Mouse (Mus musculus) heart, embryonic 13.5 days (tissue): ENCODE measurements around the gene Fbxo36. TPM values are rescaled to one million over a fixed set of nuclear protein-coding genes. Genes with fewer than 3 reads are reported as not detected.

Experiments used
- ATAC-seq: fragments of 200-750 bp; cut with Nextera tagmentation; 2 replicates; pipeline ENCODE4 v1.8.0; 2017; ENCODE audit warnings: moderate TSS enrichment; ENCODE audit not compliant: insufficient number of reproducible peaks, low FRiP score, low TSS enrichment; ENCODE audit errors: extremely low read depth
- H3K27ac ChIP-seq: fragments of 300-500 bp; sonication (generic); replicated peaks from 2 replicates; pipeline ENCODE4 v1.5.1; 2015; ENCODE audit warnings: moderate library complexity, mild to moderate bottlenecking, inconsistent platforms
- H3K27me3 ChIP-seq: fragments of 300-500 bp; sonication (generic); replicated peaks from 2 replicates; pipeline ENCODE4 v1.6.1; 2015; ENCODE audit warnings: mild to moderate bottlenecking, inconsistent platforms
- H3K36me3 ChIP-seq: fragments of 300-500 bp; sonication (generic); 2 replicates; pipeline ENCODE4 v1.6.1; 2015; ENCODE audit warnings: mild to moderate bottlenecking, inconsistent platforms
- H3K4me1 ChIP-seq: fragments of 300-500 bp; sonication (generic); 2 replicates; pipeline ENCODE4 v1.6.1; 2015; ENCODE audit warnings: inconsistent platforms
- H3K4me2 ChIP-seq: fragments of 300-500 bp; sonication (generic); 2 replicates; pipeline ENCODE4 v1.6.1; 2015; ENCODE audit warnings: inconsistent platforms, mild to moderate bottlenecking, moderate library complexity
- H3K4me3 ChIP-seq: fragments of 300-500 bp; sonication (generic); 2 replicates; pipeline ENCODE4 v1.5.1; 2015; ENCODE audit warnings: moderate library complexity, mild to moderate bottlenecking, inconsistent platforms
- H3K9ac ChIP-seq: fragments of 300-500 bp; sonication (generic); 2 replicates; pipeline ENCODE4 v1.6.1; 2015; ENCODE audit warnings: inconsistent platforms, mild to moderate bottlenecking, moderate library complexity
- H3K9me3 ChIP-seq: fragments of 300-500 bp; sonication (generic); 2 replicates; pipeline ENCODE4 v1.6.1; 2016; ENCODE audit warnings: inconsistent platforms
- WGBS: fragments of 180-500 bp; shearing (Covaris S2); methylation state at CpG from one replicate; pipeline ENCODE4 v1.1.7; 2015; ENCODE audit warnings: mixed read lengths; 5-methylcytosine and 5-hydroxymethylcytosine counted together
- polyA plus RNA-seq: library from polyadenylated mRNA; unstranded; fragments of >200 nt; fragmentation: Nextera tagmentation; extraction: Ambion mirVana; gene quantifications from 2 replicates; pipeline ENCODE4 v1.2.1, GENCODE M21; 2015

Fbxo36 gene
- polyA plus RNA-seq, 1 experiment from 2014 or later: 8.9 TPM

GRCm38 (mm10) chr1:84891746-84892145 lies 52.1 kb downstream of the Fbxo36 start:
- no peak overlapping the region for H3K4me2 ChIP-seq
- H3K4me1 ChIP-seq: no peaks in the 10 kb centered on the region
- no peak overlapping the region for H3K9ac ChIP-seq
- H3K27ac ChIP-seq: no peak overlapping the region
- no peak for ATAC-seq
- H3K27me3 ChIP-seq: no peaks in the 10 kb centered on the region
- 82% methylated on average over 9 of the region's 9 CpGs for WGBS
- no peak overlapping the region for H3K4me3 ChIP-seq
- H3K9me3 ChIP-seq: no peaks in the 10 kb centered on the region
- no peaks in the 10 kb centered on the region for H3K36me3 ChIP-seq

GRCm38 (mm10) chr1:84897364-84897763 lies 57.7 kb downstream of the Fbxo36 start:
- no peak for ATAC-seq
- Histone ChIP-seq H3K9me3 (no peaks in the 10 kb centered on the region), H3K4me1 (no peaks in the 10 kb centered on the region), H3K4me3 (no peak overlapping the region), H3K27ac (no peak overlapping the region), H3K9ac (no peak overlapping the region), H3K36me3 (no peaks in the 10 kb centered on the region), H3K27me3 (no peaks in the 10 kb centered on the region), H3K4me2 (no peak overlapping the region)
- 77% methylated on average over 6 of the region's 6 CpGs for WGBS

- Histone ChIP-seq H3K9me3 (no peaks in the 10 kb centered on the region), H3K4me1 (no peaks in the 10 kb centered on the region), H3K27ac (no peak overlapping the region), H3K9ac (no peak overlapping the region), H3K4me2 (no peak overlapping the region), H3K4me3 (no peak overlapping the region), H3K27me3 (no peaks in the 10 kb centered on the region), H3K36me3 (no peaks in the 10 kb centered on the region)
- no peak for ATAC-seq
- 81% methylated on average over 6 of the region's 6 CpGs for WGBS
Measured at GRCm38 (mm10) chr1:84899156-84899555, 59.5 kb downstream of the Fbxo36 start.

- Histone ChIP-seq H3K27me3 (no peaks in the 10 kb centered on the region), H3K9ac (no peak overlapping the region), H3K4me1 (no peaks in the 10 kb centered on the region), H3K9me3 (no peaks in the 10 kb centered on the region), H3K4me3 (no peak overlapping the region), H3K27ac (no peak overlapping the region), H3K36me3 (no peaks in the 10 kb centered on the region), H3K4me2 (no peak overlapping the region)
- 86% methylated on average over 2 of the region's 2 CpGs for WGBS
- ATAC-seq: no peak
Measured at GRCm38 (mm10) chr1:84904467-84904866, 64.8 kb downstream of the Fbxo36 start.

- ATAC-seq: no peak
- Histone ChIP-seq H3K4me1 (no peaks in the 10 kb centered on the region), H3K4me3 (no peak overlapping the region), H3K27ac (no peak overlapping the region), H3K36me3 (no peaks in the 10 kb centered on the region), H3K27me3 (no peaks in the 10 kb centered on the region), H3K9me3 (no peaks in the 10 kb centered on the region), H3K9ac (no peak overlapping the region), H3K4me2 (no peak overlapping the region)
- 71% methylated on average over 8 of the region's 8 CpGs for WGBS
Measured at GRCm38 (mm10) chr1:84910177-84910804, 70.7 kb downstream of the Fbxo36 start.

GRCm38 (mm10) chr1:84912571-84912970 lies 72.9 kb downstream of the Fbxo36 start:
- no peak for ATAC-seq
- H3K9ac ChIP-seq: no peak overlapping the region
- H3K4me2 ChIP-seq: no peak overlapping the region
- H3K4me1 ChIP-seq: no peaks in the 10 kb centered on the region
- H3K27ac ChIP-seq: no peak overlapping the region
- H3K4me3 ChIP-seq: no peak overlapping the region
- H3K27me3 ChIP-seq: no peaks in the 10 kb centered on the region
- H3K9me3 ChIP-seq: no peaks in the 10 kb centered on the region
- 76% methylated on average over 11 of the region's 11 CpGs for WGBS
- H3K36me3 ChIP-seq: no peaks in the 10 kb centered on the region

- H3K9ac ChIP-seq: no peak overlapping the region
- no peaks in the 10 kb centered on the region for H3K4me1 ChIP-seq
- H3K4me2 ChIP-seq: no peak overlapping the region
- H3K27ac ChIP-seq: no peak overlapping the region
- H3K4me3 ChIP-seq: no peak overlapping the region
- no peaks in the 10 kb centered on the region for H3K36me3 ChIP-seq
- H3K9me3 ChIP-seq: no peaks in the 10 kb centered on the region
- ATAC-seq: no peak
- 83% methylated on average over 4 of the region's 4 CpGs for WGBS
- no peaks in the 10 kb centered on the region for H3K27me3 ChIP-seq
Measured at GRCm38 (mm10) chr1:84915010-84915409, 75.4 kb downstream of the Fbxo36 start.

- Histone ChIP-seq H3K36me3 (no peaks in the 10 kb centered on the region), H3K9me3 (no peaks in the 10 kb centered on the region), H3K27me3 (no peaks in the 10 kb centered on the region), H3K4me2 (no peak overlapping the region), H3K27ac (no peak overlapping the region), H3K4me3 (no peak overlapping the region), H3K9ac (no peak overlapping the region), H3K4me1 (peaks cover 4% of the 10 kb centered on the region; the same call in 1 of the 2 replicates)
- 85% methylated on average over 3 of the region's 3 CpGs for WGBS
- ATAC-seq: no peak
Measured at GRCm38 (mm10) chr1:84918865-84919264, 79.2 kb downstream of the Fbxo36 start.

GRCm38 (mm10) chr1:84923432-84923831 lies 83.8 kb downstream of the Fbxo36 start:
- Histone ChIP-seq H3K36me3 (no peaks in the 10 kb centered on the region), H3K27me3 (no peaks in the 10 kb centered on the region), H3K4me3 (no peak overlapping the region), H3K9ac (no peak overlapping the region), H3K27ac (no peak overlapping the region), H3K4me2 (no peak overlapping the region), H3K4me1 (peaks cover 4% of the 10 kb centered on the region; the same call in 1 of the 2 replicates), H3K9me3 (no peaks in the 10 kb centered on the region)
- 64% methylated on average over 2 of the region's 2 CpGs for WGBS
- no peak for ATAC-seq

GRCm38 (mm10) chr1:84924134-84924533 lies 84.5 kb downstream of the Fbxo36 start:
- no peak overlapping the region for H3K27ac ChIP-seq
- no peak overlapping the region for H3K9ac ChIP-seq
- ATAC-seq: no peak
- peaks cover 4% of the 10 kb centered on the region; the same call in 1 of the 2 replicates for H3K4me1 ChIP-seq
- H3K36me3 ChIP-seq: no peaks in the 10 kb centered on the region
- no peaks in the 10 kb centered on the region for H3K9me3 ChIP-seq
- H3K4me2 ChIP-seq: no peak overlapping the region
- H3K27me3 ChIP-seq: no peaks in the 10 kb centered on the region
- no peak overlapping the region for H3K4me3 ChIP-seq
- 62% methylated on average over 6 of the region's 6 CpGs for WGBS

- Histone ChIP-seq H3K9me3 (no peaks in the 10 kb centered on the region), H3K27me3 (no peaks in the 10 kb centered on the region), H3K4me1 (peaks cover 4% of the 10 kb centered on the region; the same call in 1 of the 2 replicates), H3K36me3 (no peaks in the 10 kb centered on the region), H3K4me2 (no peak overlapping the region), H3K27ac (no peak overlapping the region), H3K9ac (no peak overlapping the region), H3K4me3 (no peak overlapping the region)
- 63% methylated on average over 9 of the region's 9 CpGs for WGBS
- ATAC-seq: no peak
Measured at GRCm38 (mm10) chr1:84925599-84925998, 86.0 kb downstream of the Fbxo36 start.

GRCm38 (mm10) chr1:84933472-84934150 lies 94.0 kb downstream of the Fbxo36 start:
- Histone ChIP-seq H3K36me3 (no peaks in the 10 kb centered on the region), H3K9me3 (no peaks in the 10 kb centered on the region), H3K9ac (peak overlapping the region; percentile 77; the same call in 1 of the 2 replicates), H3K4me2 (peak overlapping the region; percentile 96), H3K27ac (no peak overlapping the region), H3K27me3 (peaks cover 48% of the 10 kb centered on the region), H3K4me1 (peaks cover 10% of the 10 kb centered on the region), H3K4me3 (peak overlapping the region; percentile 64)
- WGBS: 12% methylated on average over 22 of the region's 22 CpGs
- no peak for ATAC-seq
